Mouse (Mus musculus) adrenal gland, adult 8-10 months (tissue): ENCODE data around the gene Stat4. TPM values are rescaled to one million over a fixed set of nuclear protein-coding genes. Genes with fewer than 3 reads are reported as not detected.
"Not testable (repeated sequence)": the region's sequence is repeated elsewhere in the genome, so short reads cannot be mapped to it uniquely, and the experiment has no call there.

Experiments used
- DNase-seq: peaks from one replicate; pipeline ENCODE4 v3.0.0; 2022
- total RNA-seq, 4 experiments: library from RNA; stranded (reverse); gene quantifications; 2 replicates each; pipeline ENCODE4 v1.2.4; 2022

Stat4 gene
- total RNA-seq, 4 experiments from 2014 or later, result 0.35 to 0.99 (median 0.48) TPM

DNA sequence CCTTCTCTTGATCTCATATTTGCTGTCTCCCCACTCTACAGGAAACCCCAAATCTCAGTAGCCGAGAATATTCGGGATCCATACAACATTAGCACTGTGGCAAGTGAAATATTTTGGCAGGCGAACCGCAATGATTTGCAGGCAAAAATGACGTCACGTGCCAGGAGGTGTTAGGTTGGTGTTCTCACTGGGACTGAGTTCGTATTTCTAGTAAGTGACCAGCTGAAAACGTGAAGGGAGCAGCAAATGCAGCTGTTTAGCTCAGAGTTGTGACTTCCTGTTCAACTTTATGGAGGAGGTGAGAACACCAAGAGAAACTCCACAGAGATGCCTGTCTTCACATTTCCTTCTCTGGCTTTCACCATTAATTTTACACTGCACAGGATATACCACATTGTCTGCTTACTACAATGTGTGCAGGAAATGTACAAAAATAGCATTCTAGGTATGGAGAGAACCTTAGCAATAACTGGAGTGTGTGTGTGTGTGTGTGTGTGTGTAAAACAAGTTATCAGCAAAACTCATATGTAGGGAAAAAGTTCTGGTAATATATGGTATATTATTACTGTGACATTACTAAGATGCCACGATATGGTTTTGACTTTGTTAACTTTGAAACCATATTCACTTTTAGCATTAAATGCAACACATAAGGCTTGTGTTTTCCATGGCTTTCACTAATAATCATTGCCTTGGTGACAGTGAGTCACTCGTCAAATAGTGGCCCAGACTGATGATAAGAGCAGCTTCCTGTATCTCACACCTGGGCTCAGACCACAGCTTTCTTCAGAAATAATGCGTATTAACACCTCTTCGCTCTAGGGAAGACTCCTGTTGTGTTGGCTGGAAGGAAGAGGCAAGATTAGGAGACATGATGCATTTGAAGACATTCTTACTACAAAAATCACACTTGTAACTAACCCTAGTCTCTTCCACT, 48.1 kb downstream of the Stat4 start:
- DNase-seq, result no peak

DNA sequence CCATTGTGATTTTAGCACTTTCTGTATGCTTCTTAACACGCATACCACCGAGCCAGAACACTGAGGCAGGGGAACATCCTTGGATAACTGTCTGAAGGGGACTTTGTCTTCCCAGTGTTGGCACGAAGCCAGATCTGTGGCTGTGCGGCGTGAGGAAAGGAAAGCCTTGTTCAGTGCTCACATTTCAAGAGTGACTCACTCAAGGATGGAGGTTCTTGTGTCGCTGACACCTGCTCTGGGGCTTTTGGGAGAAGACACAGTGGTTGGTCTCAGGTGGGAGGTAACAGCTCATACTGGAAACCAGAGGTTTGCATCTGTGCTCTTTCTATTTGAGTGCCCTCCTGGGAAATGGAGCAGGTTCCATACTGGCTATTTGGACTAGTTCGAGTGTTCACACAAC, 52.2 kb downstream of the Stat4 start:
- DNase-seq, result no peak

DNA sequence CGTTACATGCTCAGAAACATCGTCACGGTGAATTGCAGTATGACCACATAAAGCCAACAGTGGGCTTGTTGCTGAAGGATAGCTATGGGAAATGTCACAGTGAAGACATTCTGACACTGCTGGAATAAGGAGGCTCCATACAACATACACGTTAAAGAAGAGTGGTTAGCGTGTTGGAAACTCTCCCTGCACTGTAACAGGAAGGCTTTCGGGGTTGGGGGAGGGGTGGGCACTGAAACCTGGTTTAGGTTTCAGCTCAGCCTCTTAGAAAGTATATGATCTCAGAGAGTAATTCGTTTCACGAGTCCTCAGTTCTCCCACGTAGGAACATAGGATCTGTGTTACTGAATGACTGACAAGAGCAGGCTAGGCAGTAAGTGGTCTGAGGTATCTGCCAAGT, 52.7 kb downstream of the Stat4 start:
- no peak for DNase-seq

DNA sequence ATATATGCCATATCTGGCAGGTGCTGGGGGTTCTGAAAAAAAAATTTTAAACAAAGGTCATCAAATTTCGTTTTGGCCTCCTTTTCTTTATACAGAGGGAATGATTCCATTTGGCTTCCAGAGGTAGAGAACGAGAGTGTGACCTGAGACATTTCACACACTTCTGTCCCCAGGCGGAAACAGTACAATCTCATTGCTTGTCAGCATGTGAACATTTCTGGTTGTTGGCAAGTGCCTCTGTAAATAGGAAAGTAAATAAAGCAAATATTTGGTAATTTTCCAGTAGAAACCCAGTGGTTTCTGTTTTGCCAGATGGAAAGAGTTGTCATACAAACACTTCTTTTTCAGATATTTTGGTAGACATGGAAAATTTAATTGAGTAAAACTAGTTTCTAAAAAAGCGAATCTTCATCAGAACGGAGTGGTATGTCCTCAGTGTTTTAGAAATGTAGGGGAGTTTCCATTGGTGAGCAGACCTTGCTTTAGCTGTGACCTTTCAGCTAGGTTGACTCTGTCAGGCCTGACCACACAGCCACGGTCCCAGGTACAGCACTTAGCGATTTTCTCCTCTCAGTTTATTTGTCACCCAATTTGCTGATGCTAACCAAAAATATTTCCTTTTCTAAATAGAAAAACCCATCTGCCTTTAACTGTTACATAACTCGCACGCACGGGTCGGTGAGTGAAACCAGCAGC, 53.6 kb downstream of the Stat4 start:
- DNase-seq, result no peak

DNA sequence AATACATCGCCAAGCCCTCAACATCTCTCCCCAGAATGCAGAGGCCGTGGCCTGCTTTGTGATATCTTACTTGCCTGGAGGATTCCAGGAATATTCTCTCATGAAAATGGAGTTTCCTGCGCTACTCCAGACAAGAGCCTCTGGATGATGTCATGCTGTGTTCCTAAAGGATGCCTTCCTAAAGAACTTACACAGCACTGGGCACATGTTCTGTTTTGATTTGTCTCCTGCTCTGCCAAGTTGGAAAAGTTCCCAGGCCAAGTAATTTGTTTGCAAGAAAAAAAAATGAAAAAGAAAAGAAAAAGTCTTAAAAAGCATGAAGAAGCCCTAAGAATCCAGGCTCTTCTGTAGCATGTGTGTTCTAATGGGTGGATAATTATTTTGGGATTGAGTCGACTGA, 56.2 kb downstream of the Stat4 start:
- no peak for DNase-seq

DNA sequence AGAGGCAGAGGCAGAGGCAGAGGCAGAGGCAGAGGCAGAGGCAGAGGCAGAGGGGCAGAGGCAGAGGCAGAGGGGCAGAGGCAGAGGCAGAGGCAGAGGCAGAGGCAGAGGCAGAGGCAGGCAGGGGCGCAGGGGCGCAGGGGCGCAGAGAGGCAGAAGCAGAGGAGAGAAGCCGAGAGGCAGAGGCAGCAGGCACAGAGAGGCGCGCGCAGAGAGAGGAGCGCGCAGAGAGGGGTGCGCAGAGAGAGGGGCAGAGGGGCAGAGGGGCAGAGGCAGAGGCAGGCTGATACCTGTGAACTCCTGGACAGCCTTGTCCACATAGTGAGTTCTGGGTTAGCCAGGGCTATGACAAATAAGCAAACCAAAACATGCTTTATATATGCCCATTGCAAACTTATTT, 59.9 kb downstream of the Stat4 start:
- not testable (repeated sequence) for DNase-seq

DNA sequence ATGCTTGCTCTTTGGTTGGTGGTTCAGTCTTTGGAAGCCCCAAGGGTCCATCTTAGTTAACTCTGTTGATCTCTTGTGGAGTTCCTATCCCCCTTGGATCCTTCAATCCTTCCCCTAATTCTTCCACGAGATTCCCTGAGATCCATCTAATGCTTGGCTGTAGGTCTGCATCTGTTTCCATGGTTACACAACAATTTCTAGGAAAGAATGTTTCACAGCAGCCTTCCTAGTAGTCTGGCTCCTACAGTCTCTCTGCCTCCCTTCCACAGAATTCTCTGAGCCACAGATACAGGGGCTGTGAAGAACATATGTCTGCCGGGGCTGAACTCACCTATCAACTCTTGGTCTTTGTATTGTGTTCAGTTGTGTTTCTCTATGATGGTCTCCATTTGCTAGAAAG, 61.8 kb downstream of the Stat4 start:
- DNase-seq, result no peak

DNA sequence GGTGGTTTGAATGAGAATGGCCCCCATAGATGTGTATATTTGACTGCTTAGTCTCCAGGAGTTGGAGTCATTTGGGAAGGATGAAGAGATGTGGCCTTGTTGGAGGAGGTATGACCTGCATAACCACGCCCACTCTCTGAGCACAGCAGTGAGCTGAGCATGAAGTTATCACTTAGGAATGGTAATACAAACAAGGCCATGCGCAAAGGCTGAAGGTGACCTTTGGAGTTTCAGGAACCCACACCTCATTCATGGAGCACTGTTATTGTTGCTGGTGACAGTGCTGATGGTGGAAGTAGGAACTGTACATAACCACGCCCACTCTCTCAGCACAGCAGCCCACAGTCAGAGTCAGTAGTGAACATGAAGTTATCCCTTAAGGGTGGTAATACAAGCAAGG, 62.9 kb downstream of the Stat4 start:
- no peak for DNase-seq

DNA sequence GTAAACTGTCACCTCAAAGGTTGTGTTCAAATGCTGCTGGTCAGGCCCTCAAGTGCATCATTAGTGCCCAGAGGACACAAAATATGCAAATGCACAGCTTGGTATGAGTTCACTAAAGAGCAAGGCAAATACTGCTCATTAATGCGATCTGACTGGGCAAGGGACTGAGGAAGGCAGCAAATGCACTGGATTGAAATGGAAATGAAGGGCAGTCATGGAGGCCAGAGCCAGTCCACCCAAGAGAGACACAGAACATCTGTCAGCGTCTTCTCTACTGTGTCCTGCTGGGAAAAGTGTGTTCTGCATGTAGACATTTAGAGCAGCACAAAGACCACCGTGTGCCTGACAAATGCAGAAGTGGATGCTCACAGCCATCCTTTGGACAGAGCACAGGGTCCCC, 64.6 kb downstream of the Stat4 start:
- DNase-seq, result no peak

DNA sequence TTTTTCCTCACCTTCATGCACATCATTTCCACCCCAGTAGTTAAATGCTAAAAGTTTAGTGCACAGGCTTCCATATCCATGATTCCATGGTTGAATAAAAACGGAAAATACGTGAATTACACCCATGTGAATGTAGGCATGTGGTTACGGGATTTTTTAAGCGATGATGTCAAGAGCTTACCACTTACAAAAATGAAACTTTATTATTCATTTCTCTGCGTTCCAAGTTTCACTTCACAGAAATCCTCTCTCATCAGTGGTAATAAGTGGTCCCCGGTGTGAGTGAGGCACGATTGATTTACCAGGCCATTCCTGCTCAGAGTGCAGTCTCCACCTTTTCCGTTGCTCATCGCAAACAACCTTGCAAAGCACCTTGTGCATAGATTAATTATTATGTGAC, 66.0 kb downstream of the Stat4 start:
- DNase-seq, result no peak

DNA sequence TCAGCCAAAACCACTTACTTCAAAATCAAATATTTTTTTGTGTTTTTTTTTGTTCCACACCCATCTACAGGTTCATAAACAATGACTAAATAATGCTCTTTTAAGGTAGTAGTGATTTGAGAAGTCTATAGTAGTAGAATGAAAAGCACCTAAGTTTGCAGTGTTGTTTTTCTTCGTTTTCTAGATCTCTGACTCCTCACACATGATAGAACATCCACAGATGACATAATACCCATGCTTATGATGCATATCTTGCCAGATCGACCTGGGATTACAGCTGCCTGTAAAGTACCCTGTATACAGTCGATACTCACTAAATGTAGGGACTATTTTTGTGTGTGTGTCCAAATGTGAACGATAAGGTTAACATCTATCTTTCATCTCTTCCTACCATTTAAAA, 69.0 kb downstream of the Stat4 start:
- no peak for DNase-seq

DNA sequence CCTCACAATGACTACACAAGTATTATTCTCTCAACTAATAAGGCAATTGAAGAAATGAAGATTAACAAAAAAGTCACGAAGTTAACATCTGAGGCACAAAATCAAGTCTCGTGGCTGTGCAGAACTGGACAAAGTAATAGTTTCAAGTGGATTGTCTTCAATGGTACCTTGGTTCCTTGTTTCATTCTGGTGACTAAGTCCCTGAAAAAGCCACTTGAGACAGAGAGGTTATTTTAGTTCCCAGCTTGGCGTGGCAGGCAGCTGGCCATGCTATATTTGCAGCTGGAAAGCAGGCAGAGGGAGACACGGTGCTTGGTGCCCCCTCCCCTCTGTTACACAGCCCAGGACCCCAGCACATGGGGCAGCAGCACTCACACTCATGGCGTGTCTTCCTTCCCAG, 70.2 kb downstream of the Stat4 start:
- no peak for DNase-seq

DNA sequence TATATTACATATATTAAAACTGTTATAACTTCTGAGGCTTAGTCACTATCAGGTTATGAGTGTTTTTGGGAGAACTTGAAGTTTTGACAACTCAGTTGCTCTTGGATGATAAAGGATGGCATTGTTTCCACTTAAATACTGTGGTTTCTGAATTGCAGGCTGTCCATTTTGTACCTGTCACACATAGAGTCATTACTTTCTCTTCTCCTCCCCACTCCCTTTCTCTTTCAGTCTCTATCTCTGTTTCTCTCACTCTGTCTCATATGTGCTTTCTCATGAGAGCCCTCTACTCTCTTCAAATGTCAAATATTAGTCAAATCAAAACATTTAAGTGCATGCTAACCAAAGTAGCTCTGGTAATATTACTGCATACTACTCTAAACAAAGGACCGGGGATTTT, 79.3 kb downstream of the Stat4 start:
- no peak for DNase-seq

DNA sequence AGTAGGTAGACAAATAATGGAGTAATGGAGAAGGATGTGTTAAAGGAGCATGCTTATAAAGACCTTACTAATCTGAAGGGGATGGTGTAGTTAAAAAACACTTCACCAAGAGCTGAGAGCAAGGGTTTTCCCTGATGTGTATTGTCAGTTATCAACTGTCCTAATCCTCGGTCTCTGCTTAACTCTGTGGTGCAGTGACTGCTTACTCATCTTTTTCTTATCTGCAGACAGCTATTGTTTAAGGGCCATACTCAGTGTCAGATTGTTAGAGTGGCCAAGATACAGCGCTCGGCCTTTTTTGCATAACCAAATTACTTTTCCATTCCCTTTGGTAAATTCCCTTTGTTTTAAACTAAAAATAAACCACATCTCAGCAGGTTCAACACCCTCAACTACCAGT, 79.7 kb downstream of the Stat4 start:
- no peak for DNase-seq

DNA sequence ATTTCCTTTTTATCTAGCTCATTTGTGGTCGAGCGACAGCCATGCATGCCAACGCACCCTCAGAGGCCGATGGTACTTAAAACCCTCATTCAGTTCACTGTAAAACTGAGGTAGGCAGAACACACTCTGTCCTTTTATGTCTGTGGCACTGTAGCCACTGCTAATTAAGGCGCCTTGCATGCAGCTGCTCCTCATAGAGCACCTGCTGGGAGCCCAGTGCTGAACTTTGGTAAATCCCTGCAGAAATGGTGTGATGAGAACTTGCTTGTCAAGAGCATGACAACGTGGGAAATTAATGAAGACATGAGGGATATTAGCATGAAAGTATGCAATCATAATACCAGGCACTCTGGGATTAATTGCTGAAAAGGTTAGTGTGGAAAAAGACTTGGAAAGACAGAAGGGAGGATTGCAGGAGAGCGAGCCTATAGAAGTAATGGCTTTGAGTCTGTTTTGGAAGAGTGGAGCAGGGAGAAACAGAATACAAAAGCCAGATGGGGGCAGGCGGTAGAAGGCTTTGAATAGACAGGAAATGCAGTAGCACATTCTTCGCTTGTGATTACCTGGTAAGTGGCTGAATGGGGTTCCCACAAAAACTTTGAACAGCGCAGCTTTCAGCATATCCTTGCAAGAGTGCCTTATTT, 92.9 kb downstream of the Stat4 start:
- DNase-seq, result no peak

DNA sequence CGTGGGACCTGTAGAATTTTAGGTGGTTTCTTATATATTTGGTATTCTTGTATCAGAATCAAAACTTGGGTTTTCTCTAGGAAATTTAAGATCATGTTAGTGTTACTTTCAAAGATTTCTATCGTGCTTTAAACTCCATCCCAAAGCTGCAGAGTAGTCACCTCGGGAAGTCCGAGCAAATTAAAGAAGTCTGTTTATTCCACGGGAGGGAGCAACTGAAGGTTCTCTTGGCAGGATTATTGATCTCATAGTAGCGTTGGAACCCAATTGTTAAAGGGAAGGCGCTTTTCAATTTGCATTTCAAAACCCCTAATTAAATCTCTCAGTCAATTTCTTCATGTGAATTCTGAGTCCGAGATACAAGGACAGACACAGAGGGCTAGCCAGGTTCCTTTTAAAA, 93.4 kb downstream of the Stat4 start:
- no peak for DNase-seq

DNA sequence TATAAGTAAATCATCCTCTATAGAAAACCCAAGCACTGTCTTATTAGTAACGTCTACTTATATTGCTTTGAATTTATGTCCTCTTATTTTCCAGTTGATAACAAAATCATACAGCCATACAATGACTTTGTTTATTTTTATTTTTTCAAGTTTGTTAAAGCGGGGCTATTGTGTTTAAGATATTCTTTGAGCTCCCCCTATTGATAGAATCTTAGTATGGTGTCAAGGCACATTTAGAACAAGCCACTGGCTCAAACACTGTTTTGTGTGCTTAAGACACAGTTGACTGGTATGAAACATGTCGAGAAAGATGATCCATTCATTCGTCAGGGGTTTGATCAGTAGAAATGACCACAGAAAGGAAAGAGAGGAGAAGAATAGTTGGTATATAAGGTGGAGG, 99.3 kb downstream of the Stat4 start:
- no peak for DNase-seq

DNA sequence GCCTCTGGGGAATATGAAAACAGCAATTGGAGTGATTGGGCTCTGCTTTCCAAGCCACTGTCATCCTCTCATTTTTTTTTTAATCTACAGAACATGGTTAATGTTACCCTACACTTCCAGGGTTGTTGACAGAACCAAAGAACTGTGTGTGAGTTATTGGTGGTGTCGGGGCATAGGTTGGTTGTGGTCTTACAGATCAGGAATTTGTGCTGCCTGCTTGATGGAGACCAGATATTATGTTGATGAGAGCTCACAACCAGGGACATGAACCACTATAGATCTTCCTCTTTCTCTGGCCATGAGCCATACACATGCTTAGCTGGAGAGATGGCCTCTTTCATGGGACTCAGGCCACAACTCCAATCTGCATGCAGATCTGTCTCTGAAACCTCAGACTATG, 100.2 kb downstream of the Stat4 start:
- DNase-seq, result no peak

DNA sequence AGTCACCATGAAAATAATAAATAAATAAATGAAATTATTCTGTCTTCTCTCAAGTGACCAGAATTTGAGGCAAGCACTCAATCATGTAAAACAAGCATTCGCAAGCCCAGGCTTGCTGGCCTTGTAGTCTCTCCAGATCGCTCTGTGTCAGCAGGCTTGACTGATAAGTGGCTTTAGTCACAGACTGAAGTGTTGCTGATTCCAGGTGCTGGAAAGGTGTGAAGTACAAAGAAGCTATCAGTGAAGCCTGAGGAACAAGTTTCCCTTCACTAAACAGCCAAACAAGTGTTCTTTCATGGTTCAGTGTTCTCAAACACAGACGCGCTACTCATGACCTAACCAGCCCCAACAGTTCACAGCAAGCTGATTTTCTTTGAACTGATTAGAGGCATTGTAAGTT, 101.7 kb downstream of the Stat4 start:
- DNase-seq, result no peak

DNA sequence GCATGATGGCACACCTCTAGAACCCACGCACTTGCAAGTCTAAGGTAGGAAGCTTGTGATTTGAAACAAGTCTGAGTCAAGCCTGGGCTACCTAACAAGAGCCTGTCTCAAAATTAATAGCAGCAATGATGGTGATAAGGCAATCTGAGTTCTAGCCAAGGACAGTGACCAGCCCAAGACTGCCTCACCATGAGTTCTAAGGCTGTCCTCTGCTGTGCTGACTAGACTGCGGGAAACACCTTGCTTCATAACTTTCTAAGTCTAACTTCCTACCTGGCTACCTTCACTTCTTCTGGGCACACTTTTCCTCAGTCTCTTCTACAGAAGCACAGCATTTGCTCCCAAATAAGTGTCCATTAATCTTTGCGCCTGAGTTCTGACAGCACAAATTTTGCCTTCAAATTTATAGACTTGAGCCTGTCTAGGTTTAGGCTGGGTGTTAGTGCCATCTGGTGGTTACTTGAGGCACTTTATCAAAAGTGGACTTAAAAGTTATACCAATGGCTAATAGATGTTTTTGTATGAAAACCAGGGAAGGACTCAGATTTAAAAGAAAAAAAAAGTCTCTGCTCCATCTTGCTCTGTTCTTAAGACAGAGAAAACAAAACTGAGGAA, 111.8 kb downstream of the Stat4 start:
- DNase-seq, result no peak

DNA sequence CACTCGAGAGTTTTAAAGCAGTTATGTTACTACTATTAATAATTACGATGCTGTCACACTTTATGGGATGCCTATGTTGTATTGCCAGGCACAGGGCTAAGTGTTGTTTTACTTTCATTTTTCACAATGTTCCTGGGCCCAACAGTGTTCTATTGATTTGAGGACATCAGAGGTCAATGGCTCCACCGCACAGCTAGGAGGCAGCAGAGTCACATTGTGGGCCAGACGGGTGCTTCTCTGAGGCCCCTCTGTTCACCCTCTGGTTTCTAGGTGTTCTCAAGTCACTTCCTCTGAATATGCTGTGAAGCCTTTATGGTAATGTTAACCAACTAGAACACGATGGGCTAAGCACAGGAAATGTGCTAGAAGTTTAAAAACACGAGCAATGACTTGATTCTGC, 113.5 kb downstream of the Stat4 start:
- DNase-seq, result no peak

DNA sequence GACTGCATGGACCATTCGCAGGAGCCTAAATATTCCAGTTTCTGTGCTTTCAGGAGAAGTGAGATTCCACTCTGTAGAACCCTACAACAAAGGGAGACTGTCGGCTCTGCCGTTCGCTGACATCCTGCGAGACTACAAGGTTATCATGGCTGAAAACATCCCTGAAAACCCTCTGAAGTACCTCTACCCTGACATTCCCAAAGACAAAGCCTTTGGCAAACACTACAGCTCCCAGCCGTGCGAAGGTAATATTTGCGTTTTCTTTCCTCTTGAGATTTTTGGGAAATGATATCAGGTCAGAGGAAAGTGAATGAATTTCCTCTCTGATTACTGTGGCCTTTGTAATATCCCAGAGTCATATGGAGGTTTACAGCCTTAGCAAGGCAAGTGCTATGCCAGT, 115.8 kb downstream of the Stat4 start:
- no peak for DNase-seq

DNA sequence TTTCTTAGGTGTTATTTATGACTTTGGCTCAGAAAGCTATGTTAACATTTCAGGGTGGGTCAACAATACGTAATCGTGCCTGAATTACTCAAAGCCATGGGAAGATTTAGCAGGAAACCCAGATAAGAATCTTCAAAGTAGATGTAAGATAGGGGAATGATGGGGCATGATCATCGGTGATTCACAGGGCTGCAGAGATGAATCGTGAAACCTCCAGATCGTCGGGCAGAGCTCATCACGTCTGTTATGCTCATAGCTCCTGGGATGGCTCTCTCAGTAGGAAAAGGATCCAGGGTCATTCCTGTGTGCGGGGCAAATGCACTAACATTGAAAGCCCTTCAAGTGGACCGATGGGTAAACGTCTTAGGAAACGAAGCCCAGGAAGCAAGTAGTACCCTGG, 120.3 kb downstream of the Stat4 start:
- DNase-seq, result no peak
